Mouse (Mus musculus): ENCODE measurements at regions not wholly inside any gene's neighbourhood (a gene's known extent, or its start where the extent isn't known, plus 50 kb on each side); places are given as distances from the start of the nearest gene placed in this dataset.

GRCm38 (mm10) chr16:24202653-24203052 is 190.7 kb upstream of the Lpp start:
- no peak for TF ChIP-seq CTCF (IDR thresholded peaks at IDR 0.05; ENCODE audit: low read depth, low read length)
- no peak for TF ChIP-seq POLR2A (IDR thresholded peaks at IDR 0.05; ENCODE audit: insufficient read depth, low read length)

Measured in ES-Bruce4 (cell line).